Mouse (Mus musculus) left cerebral cortex, adult 6 months (tissue): ENCODE measurements around the gene Stra6. TPM values are rescaled to one million over a fixed set of nuclear protein-coding genes. Genes with fewer than 3 reads are reported as not detected.

Experiments used
- long read RNA-seq, 2 experiments: library from polyadenylated mRNA; unstranded; transcript quantifications; one replicate each; pipeline ENCODE4 v2.0.0; 2019 to 2020
- polyA plus RNA-seq: library from polyadenylated mRNA; unstranded; fragments of <200 nt; fragmentation: Nextera tagmentation; gene quantifications from 2 replicates; pipeline ENCODE4 v1.2.3, GENCODE M21; 2021

Stra6 gene
- 2.7 and 5.9 TPM in 2 replicates for polyA plus RNA-seq
- long read RNA-seq, experiment 1, partial matches to known transcripts = 1 of 1 reads
- long read RNA-seq, experiment 1, other reads (novel, unspliced or antisense) = 0 of 1 reads
- long read RNA-seq, experiment 2, partial matches to known transcripts = 1 of 1 reads
- long read RNA-seq, experiment 2, other reads (novel, unspliced or antisense) = 0 of 1 reads

GRCm38 (mm10) chr9:58063531-58063930 is at the start of gene Stra6:
Gene Stra6 (plus strand): TSS chr9:58063788.

GRCm38 (mm10) chr9:58118671-58119070 is 55.1 kb downstream of the Stra6 start, which contains the start of gene Ccdc33:
Gene Ccdc33 (minus strand): TSS chr9:58118823.

Other genes with a start within 250 kb of the Stra6 start
- 2.2 and 2.8 TPM in 2 replicates for gene Arid3b, start 227.0 kb upstream of the Stra6 start, polyA plus RNA-seq
- 163 and 242 TPM in 2 replicates for gene Ubl7, start 152.8 kb upstream of the Stra6 start, polyA plus RNA-seq
- 22.3 and 36.1 TPM in 2 replicates for gene Sema7a, start 123.7 kb upstream of the Stra6 start, polyA plus RNA-seq
- gene Cyp11a1, start 57.4 kb upstream of the Stra6 start, polyA plus RNA-seq = 2.4 and 2.5 TPM in 2 replicates
- 0.92 and 1.6 TPM in 2 replicates for gene Ccdc33, start 55.0 kb downstream of the Stra6 start, polyA plus RNA-seq
- 12.6 and 13.0 TPM in 2 replicates for gene Islr, start 140.5 kb downstream of the Stra6 start, polyA plus RNA-seq
- gene Islr2, start 140.5 kb downstream of the Stra6 start, polyA plus RNA-seq = 4.8 and 6.8 TPM in 2 replicates
- 5.1 and 6.0 TPM in 2 replicates for gene Pml, start 186.0 kb downstream of the Stra6 start, polyA plus RNA-seq
- 73.1 and 91.1 TPM in 2 replicates for gene Stoml1, start 189.4 kb downstream of the Stra6 start, polyA plus RNA-seq
- 0.44 and 1.2 TPM in 2 replicates for gene Loxl1, start 249.4 kb downstream of the Stra6 start, polyA plus RNA-seq